24 mouse cellular contexts compared by ENCODE assay signal in the genomic region with DNA sequence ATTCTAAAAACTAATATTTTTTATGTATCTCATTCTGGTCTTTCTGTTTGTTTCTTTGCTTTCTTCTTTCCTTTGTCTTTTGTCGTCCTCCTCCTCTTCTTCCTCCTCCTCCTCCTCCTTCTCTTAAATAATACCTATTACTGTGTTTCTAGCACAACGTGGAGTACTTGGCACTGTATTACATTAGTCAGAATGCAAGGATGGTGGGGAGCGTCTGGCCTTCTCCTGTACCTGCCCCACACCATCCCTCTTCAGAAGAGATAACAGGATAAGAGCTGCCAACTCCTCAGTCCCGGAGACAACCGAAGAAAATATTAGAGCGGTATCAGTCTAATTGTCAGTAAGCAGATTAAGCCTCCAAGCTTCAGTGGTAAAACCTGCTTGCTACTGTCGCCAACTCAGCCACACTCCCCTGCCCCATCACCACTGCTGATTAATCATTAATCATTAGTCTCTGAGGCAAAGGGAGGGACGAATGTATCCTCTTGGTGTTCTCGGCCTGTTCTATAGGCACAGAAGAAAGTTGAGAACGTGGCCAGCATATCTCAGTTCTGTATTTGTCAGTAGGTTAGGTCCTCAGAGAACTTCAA.
DNase-seq lines count a peak whose midpoint lies in the region; ATAC-seq and TF ChIP-seq lines count a peak whose summit lies in the region.
"Had no signal": no experiment of that assay in that cellular context is flagged by ENCODE, and none has a peak within 500 bp of the region (broad histone marks: within the 10 kb centered on the region; RNA-seq: fewer than 3 reads in every experiment).

No protein-coding gene starts in this region.

- TF ChIP-seq POLR2A in kidney, adult 2 months (IDR thresholded peaks at IDR 0.05; ENCODE audit: low read depth, low read length), result no peak

- no peaks in the 10 kb centered on the region for H3K9me3 ChIP-seq in lung, embryonic 14.5 days (ENCODE audit: low read depth, low read length)
- H3K9me3 ChIP-seq: embryonic facial prominence, embryonic 15.5 days; heart, embryonic 15.5 days; megakaryocyte, embryonic 14.5 days; midbrain, embryonic 15.5 days; neural tube, embryonic 12.5 days had no signal

- peak; percentile 65 for DNase-seq in kidney, adult 2 months
- DNase-seq in kidney, postnatal 4 days, result no peak
- DNase-seq in lung, embryonic 14.5 days, result no peak
- no peak for DNase-seq in lung, postnatal 14 days
- peak; percentile 36 for DNase-seq in kidney, postnatal 14 days
- peak; percentile 25 for DNase-seq in yolk sac, embryonic 10.5 days (ENCODE audit: low spot score)
- DNase-seq: adrenal gland, adult 2 months; cerebellum, adult 11 months; cerebellum, adult 9-11 months; heart, postnatal 4 days; lung, adult 2 months; lung, postnatal 36 days; right cerebral cortex, postnatal 4 days; thymus, adult 2 months had no signal

- ATAC-seq in lung, embryonic 14.5 days (ENCODE audit: insufficient read depth), result peak; percentile 17; the same call in 1 of the 2 replicates
- no peak for ATAC-seq in CD4-positive, CD25-positive, alpha-beta regulatory T cell, adult 4 months
- ATAC-seq: forebrain, embryonic 14.5 days; midbrain, embryonic 15.5 days had no signal

- no peaks in the 10 kb centered on the region for H3K27me3 ChIP-seq in kidney, adult 2 months (replicated peaks; ENCODE audit: control insufficient read depth, insufficient read depth, low read length)
- no peaks in the 10 kb centered on the region for H3K27me3 ChIP-seq in lung, embryonic 14.5 days (ENCODE audit: insufficient read depth, low read length)
- H3K27me3 ChIP-seq: embryonic facial prominence, embryonic 15.5 days; heart, embryonic 15.5 days; midbrain, embryonic 15.5 days; neural tube, embryonic 12.5 days had no signal

- 0 out of 2 replicates have a peak overlapping the region, but pooled peaks have one; percentile 41 for H3K27ac ChIP-seq in kidney, adult 2 months (ENCODE audit: insufficient read depth, low read depth, low read length)
- H3K27ac ChIP-seq in lung, embryonic 14.5 days (ENCODE audit: low read depth), result no peak overlapping the region
- H3K27ac ChIP-seq: embryonic facial prominence, embryonic 15.5 days; heart, embryonic 15.5 days; hindbrain, embryonic 14.5 days; layer of hippocampus, adult 2 months; midbrain, embryonic 15.5 days; neural tube, embryonic 12.5 days had no signal

- WGBS in kidney, adult 2 months, result 34% methylated on average over 10 of the region's 10 CpGs
- 26% methylated on average over 10 of the region's 10 CpGs for WGBS in lung, embryonic 14.5 days

- TF ChIP-seq CTCF in kidney, adult 2 months (conservative IDR thresholded peaks at IDR 0.05; ENCODE audit: insufficient read depth, insufficient read length, low read depth, low read length), result no peak
- no peak for TF ChIP-seq CTCF in lung, embryonic 14.5 days (IDR thresholded peaks at IDR 0.05; ENCODE audit: low read depth)

- H3K4me2 ChIP-seq in lung, embryonic 14.5 days, result no peak overlapping the region
- H3K4me2 ChIP-seq: embryonic facial prominence, embryonic 15.5 days; heart, embryonic 15.5 days; hindbrain, embryonic 14.5 days; midbrain, embryonic 15.5 days; neural tube, embryonic 12.5 days had no signal

- no peak overlapping the region for H3K4me3 ChIP-seq in kidney, adult 2 months (ENCODE audit: insufficient read depth, low read depth, low read length)
- no peak overlapping the region for H3K4me3 ChIP-seq in lung, embryonic 14.5 days (ENCODE audit: low read depth, low read length)
- H3K4me3 ChIP-seq: embryonic facial prominence, embryonic 15.5 days; heart, embryonic 15.5 days; layer of hippocampus, adult 2 months; megakaryocyte, embryonic 14.5 days; midbrain, embryonic 15.5 days; neural tube, embryonic 12.5 days had no signal

- H3K4me1 ChIP-seq in kidney, adult 2 months (ENCODE audit: control insufficient read depth, insufficient read depth, low read length), result peaks cover 17% of the 10 kb centered on the region
- peaks cover 4% of the 10 kb centered on the region; the same call in 1 of the 2 replicates for H3K4me1 ChIP-seq in lung, embryonic 14.5 days (ENCODE audit: insufficient read depth)
- H3K4me1 ChIP-seq: embryonic facial prominence, embryonic 15.5 days; midbrain, embryonic 15.5 days; neural tube, embryonic 12.5 days had no signal

- H3K9ac ChIP-seq in lung, embryonic 14.5 days, result no peak overlapping the region
- H3K9ac ChIP-seq: embryonic facial prominence, embryonic 15.5 days; heart, embryonic 15.5 days; hindbrain, embryonic 14.5 days; midbrain, embryonic 15.5 days; neural tube, embryonic 12.5 days had no signal

- no peaks in the 10 kb centered on the region for H3K36me3 ChIP-seq in kidney, adult 2 months (ENCODE audit: control insufficient read depth, insufficient read depth, low read length)
- H3K36me3 ChIP-seq in lung, embryonic 14.5 days (ENCODE audit: insufficient read depth), result no peaks in the 10 kb centered on the region
- H3K36me3 ChIP-seq: embryonic facial prominence, embryonic 15.5 days; G1E; heart, embryonic 15.5 days; midbrain, embryonic 15.5 days; neural tube, embryonic 12.5 days had no signal

Comparison
In these comparisons a context has a peak if more than half of its experiments do, and no peak if none do; other contexts are left out.
1. DNase-seq: peak in kidney, adult 2 months (single experiment), kidney, postnatal 14 days (single experiment) and yolk sac, embryonic 10.5 days (single experiment); none in kidney, postnatal 4 days (0 of 2), lung, embryonic 14.5 days (single experiment) and lung, postnatal 14 days (single experiment).